Mouse (Mus musculus) intestine, embryonic 16.5 days (tissue): ENCODE measurements around the gene 4933428G20Rik. TPM values are rescaled to one million over a fixed set of nuclear protein-coding genes. Genes with fewer than 3 reads are reported as not detected.

Source experiments
- ATAC-seq: fragments of 200-750 bp; cut with Nextera tagmentation; 2 replicates; pipeline ENCODE4 v1.8.0; 2017; ENCODE audit warnings: moderate TSS enrichment, moderate library complexity
- H3K27ac ChIP-seq: fragments of 300-500 bp; sonication (generic); 2 replicates; pipeline ENCODE4 v1.5.1; 2014; ENCODE audit warnings: mild to moderate bottlenecking, low read length
- H3K27me3 ChIP-seq: fragments of 300-500 bp; sonication (generic); replicated peaks from 2 replicates; pipeline ENCODE4 v1.6.1; 2014; ENCODE audit warnings: low read length, control low read depth, mixed read lengths; ENCODE audit not compliant: control insufficient read depth, insufficient read depth
- H3K36me3 ChIP-seq: fragments of 300-500 bp; sonication (generic); 2 replicates; pipeline ENCODE4 v1.6.1; 2014; ENCODE audit warnings: low read length, control low read depth; ENCODE audit not compliant: control insufficient read depth, insufficient read depth
- H3K4me1 ChIP-seq: fragments of 300-500 bp; sonication (generic); 2 replicates; pipeline ENCODE4 v1.6.1; 2014; ENCODE audit warnings: low read length, control low read depth, mixed read lengths; ENCODE audit not compliant: control insufficient read depth, insufficient read depth
- H3K4me2 ChIP-seq: fragments of 300-500 bp; sonication (generic); 2 replicates; pipeline ENCODE4 v1.6.1; 2014; ENCODE audit warnings: low read depth, low read length, control low read depth
- H3K4me3 ChIP-seq: fragments of 300-500 bp; sonication (generic); 2 replicates; pipeline ENCODE4 v1.5.1; 2014; ENCODE audit warnings: mild to moderate bottlenecking, low read length
- H3K9ac ChIP-seq: fragments of 300-500 bp; sonication (generic); 2 replicates; pipeline ENCODE4 v1.6.1; 2014; ENCODE audit warnings: low read depth, low read length
- H3K9me3 ChIP-seq: fragments of 300-500 bp; sonication (generic); 2 replicates; pipeline ENCODE4 v1.6.1; 2016; ENCODE audit warnings: low read length, control low read depth; ENCODE audit not compliant: control insufficient read depth
- WGBS: fragments of 180-500 bp; shearing (Covaris S2); extraction: QIAGEN DNeasy Blood & Tissue Kit; methylation state at CpG from one replicate; pipeline ENCODE4 v1.1.7; 2014; 5-methylcytosine and 5-hydroxymethylcytosine counted together
- polyA plus RNA-seq: library from polyadenylated mRNA; unstranded; fragments of >200 nt; fragmentation: Nextera tagmentation; extraction: Ambion mirVana; gene quantifications from 2 replicates; pipeline ENCODE4 v1.2.1, GENCODE M21; 2015

Gene 4933428G20Rik
- polyA plus RNA-seq, 1 experiment from 2014 or later, result 0.45 TPM

DNA sequence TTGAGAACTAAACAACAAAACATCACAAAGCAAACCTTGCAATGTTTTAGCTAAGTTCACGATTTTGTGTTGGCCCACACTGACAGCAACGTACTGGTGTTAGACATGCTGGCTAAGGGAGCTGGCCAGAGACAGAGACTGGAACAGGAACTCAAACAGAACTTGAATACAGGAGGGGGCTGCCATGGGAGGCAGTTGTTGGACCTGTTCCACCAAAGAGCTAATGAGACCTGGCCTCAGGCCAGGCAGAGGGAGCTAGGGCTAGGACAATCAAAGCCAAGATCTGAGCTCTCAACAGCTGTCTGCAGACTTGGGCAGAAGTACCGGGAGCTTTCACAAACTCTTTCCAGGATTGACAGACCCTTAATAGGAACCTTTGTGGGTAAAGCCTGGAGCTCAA is 40.5 kb upstream of the 4933428G20Rik start:
- Histone ChIP-seq H3K4me2 (no peak overlapping the region), H3K9me3 (no peaks in the 10 kb centered on the region), H3K27ac (no peak overlapping the region), H3K27me3 (peaks cover 37% of the 10 kb centered on the region), H3K4me3 (no peak overlapping the region), H3K4me1 (peaks cover 12% of the 10 kb centered on the region; the same call in 1 of the 2 replicates), H3K9ac (no peak overlapping the region), H3K36me3 (no peaks in the 10 kb centered on the region)
- no peak for ATAC-seq
- WGBS, result 41% methylated on average over 3 of the region's 3 CpGs

DNA sequence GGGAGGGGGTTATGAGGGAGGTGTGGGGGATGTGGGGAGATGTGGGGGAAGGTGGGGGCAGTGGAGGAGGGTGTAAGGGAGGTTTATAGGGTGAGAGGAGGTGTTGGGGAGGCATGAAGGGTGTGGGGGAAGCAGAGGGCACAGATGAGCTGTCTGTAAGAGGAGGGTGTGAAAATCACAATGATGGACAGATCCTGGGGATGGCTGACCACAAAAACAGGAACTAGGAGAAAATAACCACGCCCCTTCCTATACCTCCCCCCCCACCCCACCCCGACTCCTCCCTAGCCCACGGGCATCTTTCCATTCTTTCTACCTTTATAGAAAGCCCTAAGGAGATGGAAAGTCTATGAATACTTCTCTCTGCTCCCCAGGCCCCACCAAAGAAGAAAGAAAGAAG is 40.0 kb upstream of the 4933428G20Rik start:
- Histone ChIP-seq H3K9ac (no peak overlapping the region), H3K4me1 (peaks cover 12% of the 10 kb centered on the region), H3K27ac (no peak overlapping the region), H3K4me3 (no peak overlapping the region), H3K9me3 (no peaks in the 10 kb centered on the region), H3K4me2 (no peak overlapping the region), H3K36me3 (no peaks in the 10 kb centered on the region), H3K27me3 (peaks cover 38% of the 10 kb centered on the region)
- 59% methylated on average over 3 of the region's 3 CpGs for WGBS
- ATAC-seq, result no peak

DNA sequence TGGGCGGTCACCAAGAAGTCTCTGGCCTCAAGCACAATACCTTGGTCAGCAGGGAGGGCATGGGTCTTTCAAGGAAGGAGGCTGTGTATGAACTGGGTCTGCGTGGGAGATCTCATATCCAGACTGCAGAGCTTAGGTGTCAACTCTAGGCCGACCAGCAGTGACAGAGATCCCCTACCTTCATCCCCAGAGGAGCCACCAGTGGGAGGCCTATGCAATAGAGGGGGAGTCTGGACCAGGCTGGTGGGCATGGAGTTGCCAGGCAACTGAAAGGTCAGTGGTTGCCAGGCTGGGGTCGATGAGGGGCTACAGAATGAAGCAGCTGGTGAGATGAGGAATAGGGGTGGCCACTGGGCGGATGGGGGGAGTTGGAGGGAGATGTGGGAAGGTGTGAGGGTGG is 39.5 kb upstream of the 4933428G20Rik start:
- H3K36me3 ChIP-seq, result no peaks in the 10 kb centered on the region
- H3K4me3 ChIP-seq, result no peak overlapping the region
- 65% methylated on average over 5 of the region's 5 CpGs for WGBS
- peaks cover 38% of the 10 kb centered on the region for H3K27me3 ChIP-seq
- H3K9ac ChIP-seq, result no peak overlapping the region
- peaks cover 17% of the 10 kb centered on the region for H3K4me1 ChIP-seq
- H3K27ac ChIP-seq, result no peak overlapping the region
- no peaks in the 10 kb centered on the region for H3K9me3 ChIP-seq
- ATAC-seq, result no peak
- H3K4me2 ChIP-seq, result no peak overlapping the region

DNA sequence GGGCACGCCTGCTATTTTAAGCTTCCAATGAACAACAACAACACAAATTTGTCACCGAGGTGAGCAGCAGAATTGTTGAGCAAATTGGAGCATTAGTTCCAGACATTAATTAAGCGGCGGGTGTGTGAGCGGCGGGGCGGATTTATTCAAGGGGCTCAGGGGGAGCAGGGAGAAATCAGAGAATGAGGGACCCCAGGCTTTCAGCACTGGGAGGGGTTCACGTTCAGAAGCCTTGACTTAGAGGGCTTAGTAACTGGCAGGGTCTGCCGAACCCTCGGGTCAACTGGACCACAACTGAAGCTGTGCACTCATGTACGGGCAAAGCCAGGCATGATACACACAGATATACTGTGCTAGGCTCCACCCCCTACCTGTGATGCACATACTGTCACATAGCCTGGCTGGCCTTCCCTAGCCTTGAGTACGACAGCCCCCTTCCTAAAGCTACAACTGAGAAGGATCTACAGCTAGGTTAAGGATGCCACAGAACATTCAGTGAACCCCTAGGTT is 37.5 kb upstream of the 4933428G20Rik start:
- H3K9ac ChIP-seq, result no peak overlapping the region
- H3K4me2 ChIP-seq, result peak overlapping the region; percentile 74
- ATAC-seq, result no peak
- peaks cover 28% of the 10 kb centered on the region for H3K4me1 ChIP-seq
- no peaks in the 10 kb centered on the region for H3K36me3 ChIP-seq
- peaks cover 54% of the 10 kb centered on the region for H3K27me3 ChIP-seq
- 39% methylated on average over 12 of the region's 12 CpGs for WGBS
- peak overlapping the region; percentile 46; the same call in 1 of the 2 replicates for H3K4me3 ChIP-seq
- no peak overlapping the region for H3K27ac ChIP-seq
- H3K9me3 ChIP-seq, result no peaks in the 10 kb centered on the region

DNA sequence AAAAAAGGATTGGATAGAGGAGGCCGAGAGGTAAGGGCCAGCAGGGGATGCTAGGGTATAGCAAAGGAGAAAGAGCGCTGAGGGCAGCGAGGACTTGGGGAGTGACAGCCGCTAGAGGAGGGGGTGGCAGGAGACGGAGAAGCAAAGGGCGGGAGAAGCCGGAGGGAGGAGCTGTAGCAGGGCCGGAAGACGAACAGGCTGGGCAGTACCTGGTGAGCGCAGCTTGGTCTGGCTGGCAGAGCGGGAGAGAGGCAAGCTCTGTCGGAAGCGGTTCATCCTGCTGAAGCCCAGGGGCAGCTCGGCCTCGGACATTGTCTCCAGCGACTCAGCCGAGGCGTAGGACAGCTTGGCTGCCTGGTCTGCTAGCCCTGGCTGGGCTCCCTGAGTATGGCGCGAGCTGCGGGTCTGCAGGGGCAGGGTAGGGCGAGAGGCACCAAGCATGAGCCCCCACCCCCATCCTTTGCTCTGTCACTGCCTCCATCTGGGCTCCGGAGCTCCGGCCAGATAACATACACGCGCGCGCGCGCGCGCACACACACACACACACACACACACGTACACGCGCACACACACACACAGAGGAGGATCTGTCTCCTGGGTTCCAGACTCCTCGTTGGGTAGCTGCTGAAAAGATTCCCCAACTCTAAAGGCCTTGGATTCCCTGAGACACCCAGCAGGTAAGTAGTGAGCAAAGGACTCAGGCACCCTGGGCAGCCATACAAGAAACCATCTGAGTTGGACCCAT is 36.9 kb upstream of the 4933428G20Rik start:
- Histone ChIP-seq H3K4me2 (peak overlapping the region; percentile 74), H3K36me3 (no peaks in the 10 kb centered on the region), H3K27me3 (peaks cover 60% of the 10 kb centered on the region), H3K9me3 (no peaks in the 10 kb centered on the region), H3K9ac (peak overlapping the region; percentile 59), H3K27ac (no peak overlapping the region), H3K4me1 (peaks cover 32% of the 10 kb centered on the region), H3K4me3 (peak overlapping the region; percentile 46)
- ATAC-seq, result peak; percentile 22; the same call in 1 of the 2 replicates
- 2% methylated on average over 35 of the region's 36 CpGs for WGBS

DNA sequence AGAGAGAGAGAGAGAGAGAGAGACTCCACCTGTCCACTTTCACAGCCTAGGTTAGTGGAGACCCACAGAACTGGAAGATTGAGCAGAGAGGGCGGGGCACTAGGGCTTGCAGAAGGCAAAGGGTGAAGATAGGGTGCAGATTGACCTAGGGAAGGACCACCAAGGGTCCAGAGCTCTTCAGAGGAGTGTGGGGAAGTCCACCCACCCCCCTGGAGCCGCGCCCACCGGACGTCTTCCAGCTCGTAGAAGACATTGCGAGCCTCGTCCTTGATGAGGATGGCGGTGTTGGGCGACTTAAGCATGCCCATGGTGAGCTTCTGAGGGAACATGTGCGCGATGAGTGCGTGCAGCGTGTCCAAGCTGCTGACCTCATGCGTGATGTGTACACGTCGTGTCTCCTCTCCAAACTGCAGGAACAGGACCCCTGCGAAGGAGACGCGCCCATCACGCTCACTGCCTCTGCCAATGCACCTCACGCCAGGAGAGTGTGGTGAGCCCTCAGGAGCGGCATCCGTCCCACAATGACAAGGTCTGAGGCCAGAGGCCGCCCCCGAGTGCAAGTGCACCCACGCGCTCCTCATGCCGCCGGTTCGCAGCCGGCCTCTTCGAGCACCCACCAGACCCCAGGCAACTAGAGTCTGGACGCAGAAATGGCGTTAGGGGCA is 36.1 kb upstream of the 4933428G20Rik start:
- Histone ChIP-seq H3K36me3 (no peaks in the 10 kb centered on the region), H3K9me3 (no peaks in the 10 kb centered on the region), H3K4me2 (peak overlapping the region; percentile 74), H3K4me3 (peak overlapping the region; percentile 46), H3K27ac (no peak overlapping the region), H3K4me1 (peaks cover 34% of the 10 kb centered on the region), H3K27me3 (peaks cover 62% of the 10 kb centered on the region), H3K9ac (no peak overlapping the region)
- no peak for ATAC-seq
- WGBS, result 15% methylated on average over 35 of the region's 35 CpGs

DNA sequence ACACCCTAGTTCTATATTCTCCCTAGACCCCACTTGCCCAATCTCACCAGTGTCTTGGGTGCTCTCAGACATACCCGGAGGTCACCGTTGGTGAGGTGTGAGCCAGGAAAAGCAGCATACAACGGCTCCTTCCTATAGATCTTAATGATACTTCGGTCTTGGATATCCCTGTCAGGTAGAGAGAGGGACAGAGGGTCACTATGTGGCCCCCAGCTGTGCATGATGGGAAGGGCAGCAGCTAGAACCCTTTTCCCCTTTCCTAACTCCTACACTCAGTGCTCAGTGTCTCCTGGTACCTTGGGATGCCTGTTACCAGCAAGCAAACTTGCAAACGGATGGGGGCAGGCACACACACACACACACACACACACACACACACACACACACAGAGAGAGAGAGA is 35.5 kb upstream of the 4933428G20Rik start:
- Histone ChIP-seq H3K27ac (no peak overlapping the region), H3K4me2 (no peak overlapping the region), H3K9ac (no peak overlapping the region), H3K27me3 (peaks cover 62% of the 10 kb centered on the region), H3K9me3 (no peaks in the 10 kb centered on the region), H3K4me3 (no peak overlapping the region), H3K4me1 (peaks cover 31% of the 10 kb centered on the region), H3K36me3 (no peaks in the 10 kb centered on the region)
- 48% methylated on average over 5 of the region's 5 CpGs for WGBS
- no peak for ATAC-seq

DNA sequence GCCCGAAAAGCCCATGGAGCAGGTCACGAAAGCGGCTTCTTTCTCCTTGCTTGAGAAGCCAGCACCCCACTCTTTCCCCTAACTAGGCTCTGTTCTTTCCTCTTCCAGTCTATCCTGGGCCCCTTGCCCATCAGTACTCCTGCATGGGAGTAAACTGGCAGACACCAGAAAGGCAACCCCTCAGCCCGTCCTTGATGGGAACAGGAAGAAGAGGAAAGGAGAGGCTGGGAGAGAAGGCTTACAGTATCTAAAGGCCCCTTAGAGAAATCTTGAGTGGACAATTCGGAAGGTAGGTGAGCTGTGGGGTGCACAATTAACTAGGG is 35.1 kb upstream of the 4933428G20Rik start:
- ATAC-seq, result no peak
- no peak overlapping the region; the same call in 1 of the 2 replicates for H3K4me3 ChIP-seq
- H3K9me3 ChIP-seq, result no peaks in the 10 kb centered on the region
- H3K9ac ChIP-seq, result no peak overlapping the region
- H3K36me3 ChIP-seq, result no peaks in the 10 kb centered on the region
- 27% methylated on average over 5 of the region's 5 CpGs for WGBS
- H3K4me2 ChIP-seq, result no peak overlapping the region
- H3K27me3 ChIP-seq, result peaks cover 62% of the 10 kb centered on the region
- peaks cover 31% of the 10 kb centered on the region for H3K4me1 ChIP-seq
- H3K27ac ChIP-seq, result no peak overlapping the region

DNA sequence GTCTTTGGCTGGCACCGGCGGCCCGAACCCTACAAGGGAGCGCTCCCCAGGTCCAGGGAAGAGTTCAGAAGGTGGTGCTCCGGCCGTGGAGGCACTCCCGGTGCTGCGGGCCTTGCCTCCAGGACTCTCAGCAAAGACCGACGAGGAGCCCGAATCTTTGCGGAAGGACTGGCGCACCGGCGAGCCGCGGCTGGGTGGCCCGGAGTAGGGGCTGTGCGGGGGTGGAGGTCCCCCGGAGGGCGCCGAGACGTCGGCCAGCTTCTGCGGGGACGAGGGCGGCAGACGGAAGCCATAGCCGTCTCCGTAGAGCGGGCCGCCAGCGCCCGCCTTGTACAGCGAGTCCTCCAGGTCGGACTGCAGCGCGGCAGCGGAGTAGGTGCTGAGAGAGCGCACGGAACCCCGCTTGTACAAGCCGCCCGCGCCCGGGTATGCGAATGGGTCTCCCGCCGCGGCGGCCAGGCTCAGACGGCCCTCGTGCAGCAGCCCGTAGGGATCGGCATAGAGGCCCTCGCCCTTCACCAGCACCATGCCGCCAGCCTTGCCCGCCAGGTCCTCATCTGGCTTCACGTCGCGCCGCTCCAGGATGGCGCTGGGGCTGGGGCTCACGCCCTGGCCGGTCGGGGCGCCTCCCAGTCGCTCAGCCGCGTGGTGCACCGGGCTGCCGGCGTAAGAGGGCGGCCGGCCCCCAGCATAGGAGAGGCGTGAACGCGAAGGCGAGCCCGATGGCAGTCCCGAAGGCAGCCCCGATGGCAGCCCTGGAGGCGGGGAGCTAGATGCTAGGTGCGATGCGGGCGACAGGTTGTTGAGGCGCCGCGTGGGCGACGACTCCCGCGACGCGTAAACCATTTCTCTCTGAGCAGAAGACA is 34.5 kb upstream of the 4933428G20Rik start:
- Histone ChIP-seq H3K9ac (peak overlapping the region; percentile 35), H3K4me1 (peaks cover 31% of the 10 kb centered on the region), H3K27me3 (peaks cover 62% of the 10 kb centered on the region), H3K9me3 (no peaks in the 10 kb centered on the region), H3K4me2 (peak overlapping the region; percentile 51), H3K36me3 (no peaks in the 10 kb centered on the region), H3K4me3 (peak overlapping the region; percentile 38), H3K27ac (no peak overlapping the region)
- no peak for ATAC-seq
- WGBS, result 3% methylated on average over 94 of the region's 95 CpGs
